Mouse (Mus musculus) CH12.LX (cell line): ENCODE measurements around the gene Ttc34. TPM values are rescaled to one million over a fixed set of nuclear protein-coding genes. Genes with fewer than 3 reads are reported as not detected.

Experiments used
- DNase-seq: peaks from one replicate; pipeline ENCODE4 v3.0.0-alpha.2; 2013; ENCODE audit errors: extremely low read depth
- H3K27ac ChIP-seq: 2 replicates; pipeline ENCODE4 v1.5.1; 2012; ENCODE audit warnings: low read depth, mild to moderate bottlenecking, control low read depth, moderate library complexity; ENCODE audit not compliant: insufficient read depth
- H3K27me3 ChIP-seq: replicated peaks from 2 replicates; pipeline ENCODE3; 2012; ENCODE audit warnings: inconsistent platforms
- H3K36me3 ChIP-seq, 2 experiments: replicated peaks in 1 of 2; 2 replicates each; pipeline versions ENCODE3 to v1.6.1; 2012; ENCODE audit warnings: inconsistent platforms in 1 of 2, low read length in 1 of 2, mild to moderate bottlenecking in 1 of 2, mixed read lengths in 1 of 2, moderate library complexity in 1 of 2; ENCODE audit not compliant: control insufficient read depth in 1 of 2, insufficient read depth in 1 of 2
- H3K4me1 ChIP-seq, 2 experiments: 2 replicates each; pipeline ENCODE4 v1.6.1; 2012; ENCODE audit warnings: inconsistent platforms in 1 of 2, moderate library complexity in 1 of 2; ENCODE audit not compliant: insufficient read depth in 2 of 2, control insufficient read depth in 1 of 2
- H3K4me2 ChIP-seq: 2 replicates; pipeline ENCODE4 v1.6.1; 2012; ENCODE audit warnings: low read depth, mild to moderate bottlenecking, control low read depth; ENCODE audit not compliant: poor library complexity, insufficient read depth, severe bottlenecking
- H3K4me3 ChIP-seq, 3 experiments: fragments of 150-350 bp in 1 of 3; sonication (generic) in 1 of 3; replicated peaks in 1 of 3; 2 replicates each; pipeline versions ENCODE3 to v1.5.1; 2011 to 2012; ENCODE audit warnings: low read depth in 2 of 3, low read length in 2 of 3, mild to moderate bottlenecking in 2 of 3, moderate library complexity in 2 of 3, control low read depth in 1 of 3, improper control_type of control experiment in 1 of 3, inconsistent platforms in 1 of 3, mixed read lengths in 1 of 3; ENCODE audit not compliant: poor library complexity in 1 of 3
- H3K79me2 ChIP-seq: replicated peaks from 2 replicates; pipeline ENCODE4 v1.6.1; 2012; ENCODE audit warnings: mild to moderate bottlenecking, moderate library complexity; ENCODE audit not compliant: control insufficient read depth, poor library complexity, insufficient read depth, severe bottlenecking; ENCODE audit errors: extremely low read depth
- H3K9ac ChIP-seq: 2 replicates; pipeline ENCODE4 v1.6.1; 2012; ENCODE audit warnings: low read depth, mild to moderate bottlenecking, control low read depth, moderate library complexity; ENCODE audit not compliant: insufficient read depth
- H3K9me3 ChIP-seq: replicated peaks from 2 replicates; pipeline ENCODE3; 2012; ENCODE audit warnings: low read length, inconsistent platforms, mixed read lengths
- BHLHE40 ChIP-seq: IDR thresholded peaks from 2 replicates; pipeline ENCODE4 v1.6.1; 2011; ENCODE audit warnings: mild to moderate bottlenecking, low read depth, low read length, improper control_type of control experiment
- CHD1 ChIP-seq: IDR thresholded peaks from 2 replicates; pipeline ENCODE4 v1.6.1; 2012; ENCODE audit warnings: low read depth, low read length, improper control_type of control experiment, inconsistent platforms
- E2F4 ChIP-seq: IDR thresholded peaks from 2 replicates; pipeline ENCODE4 v1.6.1; 2011; ENCODE audit warnings: low read depth, low read length, improper control_type of control experiment; ENCODE audit not compliant: insufficient replicate concordance
- ELF1 ChIP-seq: IDR thresholded peaks from 2 replicates; pipeline ENCODE4 v1.6.1; 2014; ENCODE audit warnings: low read depth, mild to moderate bottlenecking, inconsistent platforms, low read length, improper control_type of control experiment
- EP300 ChIP-seq: IDR thresholded peaks from 2 replicates; pipeline ENCODE4 v1.6.1; 2011; ENCODE audit warnings: low read length, improper control_type of control experiment
- ETS1 ChIP-seq: conservative IDR thresholded peaks from 2 replicates; pipeline ENCODE4 v1.6.1; 2012; ENCODE audit warnings: low read depth, mild to moderate bottlenecking, inconsistent platforms, low read length, improper control_type of control experiment, moderate library complexity
- GABPA ChIP-seq: IDR thresholded peaks from 2 replicates; pipeline ENCODE4 v1.6.1; 2012; ENCODE audit warnings: low read depth, low read length, improper control_type of control experiment, inconsistent platforms; ENCODE audit not compliant: insufficient replicate concordance
- IRF4 ChIP-seq: IDR thresholded peaks from 2 replicates; pipeline ENCODE4 v1.6.1; 2014; ENCODE audit warnings: low read depth, mild to moderate bottlenecking, inconsistent platforms, low read length, improper control_type of control experiment
- JUN ChIP-seq: IDR thresholded peaks from 2 replicates; pipeline ENCODE4 v1.6.1; 2011; ENCODE audit warnings: low read depth, mild to moderate bottlenecking, low read length, improper control_type of control experiment, moderate library complexity; ENCODE audit not compliant: insufficient read depth
- JUND ChIP-seq: conservative IDR thresholded peaks from 2 replicates; pipeline ENCODE4 v1.6.1; 2011; ENCODE audit warnings: low read depth, low read length, improper control_type of control experiment
- KAT2A ChIP-seq: IDR thresholded peaks from 2 replicates; pipeline ENCODE4 v1.6.1; 2012; ENCODE audit warnings: low read length, improper control_type of control experiment, inconsistent platforms; ENCODE audit not compliant: insufficient replicate concordance
- MAFK ChIP-seq: IDR thresholded peaks from 2 replicates; pipeline ENCODE4 v1.6.1; 2011; ENCODE audit warnings: low read length, improper control_type of control experiment; ENCODE audit not compliant: insufficient replicate concordance
- MAX ChIP-seq: IDR thresholded peaks from 2 replicates; pipeline ENCODE4 v1.6.1; 2011; ENCODE audit warnings: low read length, improper control_type of control experiment
- MAZ ChIP-seq: IDR thresholded peaks from 2 replicates; pipeline ENCODE4 v1.6.1; 2012; ENCODE audit warnings: low read depth, mild to moderate bottlenecking, inconsistent platforms, low read length, improper control_type of control experiment, moderate library complexity
- MEF2A ChIP-seq: IDR thresholded peaks from 2 replicates; pipeline ENCODE4 v1.6.1; 2014; ENCODE audit warnings: low read depth, mild to moderate bottlenecking, inconsistent platforms, low read length, improper control_type of control experiment, borderline replicate concordance
- MXI1 ChIP-seq: IDR thresholded peaks from 2 replicates; pipeline ENCODE4 v1.6.1; 2011; ENCODE audit warnings: mild to moderate bottlenecking, low read depth, low read length, improper control_type of control experiment
- MYC ChIP-seq: IDR thresholded peaks from 2 replicates; pipeline ENCODE4 v1.6.1; 2011; ENCODE audit warnings: low read depth, mild to moderate bottlenecking, improper control_type of control experiment, low read length
- NELFE ChIP-seq: IDR thresholded peaks from 2 replicates; pipeline ENCODE4 v1.6.1; 2011; ENCODE audit warnings: low read depth, low read length, improper control_type of control experiment
- POLR2A ChIP-seq: IDR thresholded peaks from 2 replicates; pipeline ENCODE4 v1.6.1; 2011; ENCODE audit warnings: low read depth, mild to moderate bottlenecking, improper control_type of control experiment, low read length
- POLR2AphosphoS2 ChIP-seq: IDR thresholded peaks from 2 replicates; pipeline ENCODE4 v1.6.1; 2011; ENCODE audit warnings: low read depth, low read length, improper control_type of control experiment
- RAD21 ChIP-seq: IDR thresholded peaks from 2 replicates; pipeline ENCODE4 v1.6.1; 2011; ENCODE audit warnings: low read depth, mild to moderate bottlenecking, low read length, improper control_type of control experiment, moderate library complexity
- RCOR1 ChIP-seq: conservative IDR thresholded peaks from 2 replicates; pipeline ENCODE4 v1.6.1; 2012; ENCODE audit warnings: low read depth, mild to moderate bottlenecking, inconsistent platforms, low read length, improper control_type of control experiment
- SIN3A ChIP-seq: IDR thresholded peaks from 2 replicates; pipeline ENCODE4 v1.6.1; 2012; ENCODE audit warnings: low read length, improper control_type of control experiment, inconsistent platforms
- SMC3 ChIP-seq: IDR thresholded peaks from 2 replicates; pipeline ENCODE4 v1.6.1; 2011; ENCODE audit warnings: low read depth, low read length, improper control_type of control experiment
- TBP ChIP-seq: conservative IDR thresholded peaks from 2 replicates; pipeline ENCODE4 v1.6.1; 2011; ENCODE audit warnings: low read depth, low read length, improper control_type of control experiment
- TCF12 ChIP-seq: IDR thresholded peaks from 2 replicates; pipeline ENCODE4 v1.6.1; 2014; ENCODE audit warnings: low read depth, mild to moderate bottlenecking, inconsistent platforms, low read length, improper control_type of control experiment
- UBTF ChIP-seq: IDR thresholded peaks from 2 replicates; pipeline ENCODE4 v1.6.1; 2012; ENCODE audit warnings: low read depth, mild to moderate bottlenecking, inconsistent platforms, low read length, improper control_type of control experiment, moderate library complexity
- USF2 ChIP-seq: conservative IDR thresholded peaks from 2 replicates; pipeline ENCODE4 v1.6.1; 2011; ENCODE audit warnings: low read depth, low read length, improper control_type of control experiment
- ZMIZ1 ChIP-seq: IDR thresholded peaks from 2 replicates; pipeline ENCODE4 v1.6.1; 2012; ENCODE audit warnings: low read depth, mild to moderate bottlenecking, inconsistent platforms, low read length, improper control_type of control experiment
- ZNF384 ChIP-seq: IDR thresholded peaks from 2 replicates; pipeline ENCODE4 v1.6.1; 2012; ENCODE audit warnings: low read depth, low read length, improper control_type of control experiment, inconsistent platforms
- dilution Hi-C: fragments of 300-500 bp; cut with MboI; formaldehyde crosslinking; loops from 2 replicates; pipeline ENCODE4 v1.14.3; 2020; ENCODE audit warnings: low sequenced_read_pairs; ENCODE audit not compliant: extremely low pct_unique_long_range_greater_than_20kb, extremely low pct_ligation_motif_present
- in situ Hi-C: fragments of 300-500 bp; cut with MboI; formaldehyde crosslinking; loops from 3 replicates; pipeline ENCODE4 v1.14.3; 2019; ENCODE audit warnings: low sequenced_read_pairs, low pct_ligation_motif_present, low pct_unique_long_range_greater_than_20kb, mixed read lengths
- polyA plus RNA-seq: library from polyadenylated mRNA; unstranded; fragments of >175 nt; gene quantifications from 2 replicates; pipeline ENCODE4 v1.2.1, GENCODE M21; 2012; ENCODE audit warnings: low read depth; ENCODE audit not compliant: insufficient read length
- total RNA-seq, 2 experiments: library from RNA; depleted of rRNA; stranded (reverse); fragments of 300-350 nt in 1 of 2; fragments of >200 nt in 1 of 2; gene quantifications; 2 replicates each; pipeline ENCODE4 v1.2.3; 2012 to 2014

Ttc34 gene
- total and polyA plus RNA-seq, 3 experiments, result not detected

DNA sequence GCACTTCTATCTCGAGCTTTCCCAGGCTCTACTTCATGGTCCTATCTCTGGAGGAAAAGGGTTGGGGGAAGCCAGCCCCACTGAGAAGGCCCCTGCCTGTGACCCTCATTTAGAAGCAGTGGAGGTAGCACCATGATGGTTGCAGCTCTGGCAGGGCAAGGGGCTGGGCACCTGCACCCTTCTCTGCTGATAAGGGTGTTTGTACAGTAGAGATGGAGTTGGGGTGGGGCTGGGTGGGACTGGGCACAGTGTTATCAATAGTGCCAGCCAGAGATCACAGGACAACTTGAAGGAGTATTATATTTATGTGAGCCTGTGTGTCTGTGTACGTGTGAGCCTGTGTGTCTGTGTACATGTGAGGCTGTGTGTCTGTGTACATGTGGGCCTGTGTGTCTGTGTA is 74.4 kb downstream of the Ttc34 start:
- dilution Hi-C loops, result no loop called here
- peak overlapping the region in 1 of 3 experiments; percentile 28 for H3K4me3 ChIP-seq
- H3K9ac ChIP-seq, result no peak overlapping the region

DNA sequence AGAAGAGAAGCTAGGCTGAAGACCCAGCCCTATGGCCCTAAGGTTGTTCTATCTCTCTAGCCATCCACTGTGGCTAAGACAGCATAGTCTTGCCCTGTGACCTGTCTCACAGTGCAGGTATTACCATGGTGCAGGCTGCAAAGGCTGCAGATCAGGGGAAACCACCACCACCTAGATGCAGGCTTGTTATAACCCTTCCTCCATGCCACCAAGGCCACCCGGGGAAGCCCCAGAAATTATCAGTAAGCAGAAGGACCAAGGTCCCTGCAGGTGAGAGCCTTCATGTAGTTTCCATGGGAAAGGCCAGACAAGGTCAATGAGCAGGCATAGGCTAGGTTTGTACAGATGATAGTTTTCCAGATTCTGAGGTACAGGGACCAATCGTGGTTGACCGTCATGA is 76.6 kb downstream of the Ttc34 start:
- DNase-seq, result peak; percentile 85
- no peaks in the 10 kb centered on the region for H3K79me2 ChIP-seq
- peak overlapping the region; percentile 24; the same call in 1 of the 2 replicates for H3K9ac ChIP-seq
- no peaks in the 10 kb centered on the region for H3K27me3 ChIP-seq
- H3K27ac ChIP-seq, result peak overlapping the region; percentile 94
- H3K36me3 ChIP-seq, result peaks cover 23 to 32% of the 10 kb centered on the region in 2 experiments
- no peak overlapping the region for H3K4me3 ChIP-seq
- H3K4me2 ChIP-seq, result peak overlapping the region; percentile 74
- H3K9me3 ChIP-seq, result peaks cover 14% of the 10 kb centered on the region
- in situ Hi-C loops, result no loop called here
- dilution Hi-C loops, result no loop called here
- peaks cover 55 to 75% of the 10 kb centered on the region in 2 experiments for H3K4me1 ChIP-seq
- no peak for TF ChIP-seq JUND
- TF ChIP-seq JUN, result no peak
- 0 out of 2 replicates have a peak, but pooled peaks have one; percentile 42 for TF ChIP-seq MAZ
- TF ChIP-seq RAD21, result no peak
- peak; percentile 57; the same call in 1 of the 2 replicates for TF ChIP-seq MEF2A
- peak; percentile 91 for TF ChIP-seq TBP
- peak; percentile 36; the same call in 1 of the 2 replicates for TF ChIP-seq MAX
- TF ChIP-seq RCOR1, result no peak
- TF ChIP-seq TCF12, result peak; percentile 66
- TF ChIP-seq POLR2AphosphoS2, result peak; percentile 84; the same call in 1 of the 2 replicates
- TF ChIP-seq SMC3, result peak; percentile 9
- no peak for TF ChIP-seq BHLHE40
- TF ChIP-seq CHD1, result no peak
- peak; percentile 43; the same call in 1 of the 2 replicates for TF ChIP-seq MYC
- TF ChIP-seq GABPA, result no peak
- peak; percentile 51 for TF ChIP-seq ZMIZ1
- no peak; the same call in 1 of the 2 replicates for TF ChIP-seq SIN3A
- peak; percentile 48; the same call in 1 of the 2 replicates for TF ChIP-seq EP300
- TF ChIP-seq USF2, result no peak
- no peak for TF ChIP-seq KAT2A
- TF ChIP-seq ZNF384, result no peak; the same call in 1 of the 2 replicates
- TF ChIP-seq MAFK, result no peak
- 0 out of 2 replicates have a peak, but pooled peaks have one; percentile 28 for TF ChIP-seq NELFE
- TF ChIP-seq E2F4, result no peak
- TF ChIP-seq IRF4, result 0 out of 2 replicates have a peak, but pooled peaks have one; percentile 36
- peak; percentile 47; the same call in 1 of the 2 replicates for TF ChIP-seq POLR2A

More for the DNA sequence above, 74.4 kb downstream of the Ttc34 start:
- in situ Hi-C loops, result no loop called here
- H3K79me2 ChIP-seq, result no peaks in the 10 kb centered on the region
- no peaks in the 10 kb centered on the region for H3K27me3 ChIP-seq
- DNase-seq, result no peak
- H3K27ac ChIP-seq, result peak overlapping the region; percentile 74
- H3K9me3 ChIP-seq, result no peaks in the 10 kb centered on the region
- TF ChIP-seq MEF2A, result no peak
- TF ChIP-seq TCF12, result no peak
- TF ChIP-seq SMC3, result no peak
- no peak for TF ChIP-seq MAZ
- TF ChIP-seq BHLHE40, result no peak
- no peak for TF ChIP-seq MXI1
- no peak for TF ChIP-seq JUN
- no peak for TF ChIP-seq ELF1
- TF ChIP-seq UBTF, result no peak
- TF ChIP-seq ETS1, result no peak
- H3K4me2 ChIP-seq, result no peak overlapping the region
- H3K36me3 ChIP-seq, result peaks cover 6 to 15% of the 10 kb centered on the region in 2 experiments
- H3K4me1 ChIP-seq, result peaks cover 57 to 83% of the 10 kb centered on the region in 2 experiments
